Mouse (Mus musculus) macrophage (primary cell): Measurements from ENCODE around the gene Kank3. TPM values are rescaled to one million over a fixed set of nuclear protein-coding genes. Genes with fewer than 3 reads are reported as not detected.

Experiments
- H3K27ac ChIP-seq: fragments of 350-480 bp; formaldehyde crosslinking; 2 replicates; pipeline ENCODE4 v1.9.0; 2021
- H3K36me3 ChIP-seq: fragments of 350-480 bp; formaldehyde crosslinking; 2 replicates; pipeline ENCODE4 v1.9.0; 2021; ENCODE audit errors: inconsistent target
- H3K4me3 ChIP-seq: fragments of 350-480 bp; formaldehyde crosslinking; 2 replicates; pipeline ENCODE4 v1.9.0; 2021; ENCODE audit errors: inconsistent target
- H3K79me2 ChIP-seq: fragments of 350-480 bp; formaldehyde crosslinking; 2 replicates; pipeline ENCODE4 v1.9.0; 2021; ENCODE audit errors: inconsistent target
- WGBS: methylation state at CpG from one replicate; pipeline ENCODE4 v1.1.7; 2026; ENCODE audit warnings: inconsistent platforms; ENCODE audit not compliant: missing documents; 5-methylcytosine and 5-hydroxymethylcytosine counted together
- polyA plus RNA-seq: library from polyadenylated mRNA; stranded (reverse); fragments of 250-400 nt; gene quantifications from 3 replicates; pipeline ENCODE4 v1.2.4, GENCODE M21; 2018; ENCODE audit warnings: inconsistent platforms

Kank3 gene
- polyA plus RNA-seq, 1 experiment from 2014 or later, result 5.5 TPM

DNA sequence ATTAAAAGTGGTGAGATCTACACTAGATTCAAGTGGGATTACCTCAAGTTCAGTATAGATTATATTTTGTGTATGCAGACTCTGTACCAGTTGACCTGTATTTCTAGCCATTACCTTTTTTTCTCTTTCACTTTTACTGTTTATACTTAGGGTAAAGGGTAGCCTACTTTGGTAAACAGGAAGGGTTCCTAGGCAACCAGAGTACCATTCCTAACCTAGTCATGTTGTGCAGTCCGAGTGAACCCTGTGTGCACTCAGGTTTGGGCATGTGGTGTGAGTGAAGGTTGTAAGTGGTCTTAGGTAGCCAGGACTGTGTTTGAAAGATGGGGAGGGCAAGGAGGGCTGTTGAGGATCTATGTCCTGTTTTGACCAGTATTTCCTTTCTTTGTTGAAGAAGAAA, 41.0 kb downstream of the Kank3 start:
- no peaks in the 10 kb centered on the region for H3K36me3 ChIP-seq
- no peak overlapping the region for H3K4me3 ChIP-seq
- H3K27ac ChIP-seq, result no peak overlapping the region
- 0% methylated on average over 1 of the region's 1 CpGs for WGBS
- no peaks in the 10 kb centered on the region for H3K79me2 ChIP-seq

DNA sequence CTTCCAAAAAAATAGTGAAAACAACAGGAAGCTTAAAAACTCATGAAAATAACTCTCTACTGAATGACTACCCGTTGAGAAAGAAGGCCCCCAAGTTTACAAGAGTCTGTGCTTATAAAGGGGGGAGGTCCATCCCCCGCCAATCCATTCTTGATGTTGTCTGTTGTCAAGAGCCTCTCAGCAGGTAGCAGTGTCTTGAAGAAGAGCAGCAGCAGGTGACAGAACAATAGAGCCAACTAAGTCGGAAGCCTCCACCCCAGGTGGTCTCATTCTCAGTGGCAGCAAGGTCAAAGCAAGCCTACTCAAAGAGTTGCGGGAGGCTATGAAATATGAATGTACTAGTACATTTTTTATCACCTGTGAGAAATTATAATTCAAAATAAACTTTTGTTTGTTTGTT, 47.5 kb downstream of the Kank3 start:
- WGBS, result 96% methylated on average over 4 of the region's 4 CpGs
- no peaks in the 10 kb centered on the region for H3K36me3 ChIP-seq
- no peak overlapping the region for H3K27ac ChIP-seq
- H3K4me3 ChIP-seq, result no peak overlapping the region
- no peaks in the 10 kb centered on the region for H3K79me2 ChIP-seq

DNA sequence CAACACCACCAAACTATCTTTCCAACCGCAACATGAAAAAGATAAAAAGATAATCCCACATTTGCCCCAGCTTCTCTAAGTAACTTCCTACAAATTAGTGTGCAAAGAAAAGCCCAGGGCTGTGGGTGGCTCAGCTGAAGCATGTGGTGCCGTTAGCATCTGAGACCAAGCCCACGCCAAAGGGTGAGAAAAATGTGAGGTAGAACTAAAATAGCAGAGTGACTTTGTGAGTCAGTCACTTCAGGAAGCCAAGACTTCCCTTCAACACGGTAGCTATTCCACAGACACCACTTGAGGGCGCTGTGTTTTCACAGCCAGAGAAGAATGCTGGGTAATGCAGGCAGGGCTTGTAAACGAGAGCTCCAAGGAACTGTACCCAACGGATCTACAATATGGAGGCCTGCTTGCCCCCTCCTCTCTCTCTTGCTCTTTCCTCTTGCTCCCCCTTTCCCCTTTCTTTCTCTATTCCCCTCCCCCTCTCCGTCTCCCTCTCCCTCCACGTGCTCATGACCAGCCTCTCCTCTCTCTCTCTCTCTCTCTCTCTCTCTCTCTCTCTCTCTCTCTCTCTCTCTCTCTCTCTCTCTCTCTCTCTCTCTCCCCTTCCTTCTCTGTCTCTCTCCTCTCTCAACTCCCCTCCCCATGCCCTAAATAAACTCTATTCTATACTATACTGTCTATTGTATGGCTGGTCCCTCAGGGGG, 55.2 kb downstream of the Kank3 start:
- WGBS, result 13% methylated on average over 7 of the region's 9 CpGs
- Histone ChIP-seq H3K27ac (no peak overlapping the region), H3K4me3 (no peak overlapping the region), H3K36me3 (no peaks in the 10 kb centered on the region), H3K79me2 (no peaks in the 10 kb centered on the region)

Other genes starting within 250 kb of the Kank3 start
- 26.9 to 33.2 TPM (median 31.8 TPM) in 3 replicates for gene Zfp414, start 181.4 kb upstream of the Kank3 start, polyA plus RNA-seq
- gene Pram1, start 172.5 kb upstream of the Kank3 start, polyA plus RNA-seq, result 1.7 to 7.1 TPM (median 4.6 TPM) in 3 replicates
- 138 to 351 TPM (median 174 TPM) in 3 replicates for gene Hnrnpm, start 123.7 kb upstream of the Kank3 start, polyA plus RNA-seq
- gene March2, start 91.8 kb upstream of the Kank3 start, polyA plus RNA-seq, result 31.4 to 62.1 TPM (median 56.3 TPM) in 3 replicates
- gene Rab11b, start 50.0 kb upstream of the Kank3 start, polyA plus RNA-seq, result 103 to 129 TPM (median 115 TPM) in 3 replicates
- gene Angptl4, start 28.7 kb upstream of the Kank3 start, polyA plus RNA-seq, result 5.8 to 23.0 TPM (median 12.1 TPM) in 3 replicates
- gene Rps28, start 14.0 kb downstream of the Kank3 start, polyA plus RNA-seq, result 746 to 2,425 TPM (median 1,878 TPM) in 3 replicates
- 105 to 236 TPM (median 213 TPM) in 3 replicates for gene Ndufa7, start 14.1 kb downstream of the Kank3 start, polyA plus RNA-seq
- gene Cd320, start 32.6 kb downstream of the Kank3 start, polyA plus RNA-seq, result 2.0 to 5.0 TPM (median 4.1 TPM) in 3 replicates
- gene Gm7029, start 63.3 kb downstream of the Kank3 start, polyA plus RNA-seq, result not detected in 3 replicates
- 1.3 to 6.1 TPM (median 2.3 TPM) in 3 replicates for gene Kifc1, start 80.1 kb downstream of the Kank3 start, polyA plus RNA-seq
- gene Platr17, start 94.6 kb downstream of the Kank3 start, polyA plus RNA-seq, result 1.8 TPM in 1 of 3 replicates, not detected in the others
- 32.1 to 95.9 TPM (median 50.6 TPM) in 3 replicates for gene Daxx, start 98.9 kb downstream of the Kank3 start, polyA plus RNA-seq
- 235 to 575 TPM (median 237 TPM) in 3 replicates for gene Tapbp, start 105.4 kb downstream of the Kank3 start, polyA plus RNA-seq
- 18.2 to 24.0 TPM (median 21.3 TPM) in 3 replicates for gene Zbtb22, start 105.4 kb downstream of the Kank3 start, polyA plus RNA-seq
- 36.9 to 101 TPM (median 53.4 TPM) in 3 replicates for gene Rgl2, start 119.0 kb downstream of the Kank3 start, polyA plus RNA-seq
- gene Pfdn6, start 129.8 kb downstream of the Kank3 start, polyA plus RNA-seq, result 39.8 to 92.0 TPM (median 50.8 TPM) in 3 replicates
- 10.9 to 27.3 TPM (median 11.8 TPM) in 3 replicates for gene Wdr46, start 130.1 kb downstream of the Kank3 start, polyA plus RNA-seq
- 4.0 to 11.7 TPM (median 6.8 TPM) in 3 replicates for gene B3galt4, start 141.0 kb downstream of the Kank3 start, polyA plus RNA-seq
- 30.3 to 39.3 TPM (median 30.5 TPM) in 3 replicates for gene Vps52, start 145.3 kb downstream of the Kank3 start, polyA plus RNA-seq
- 829 to 1,952 TPM (median 1,389 TPM) in 3 replicates for gene Rps18, start 145.5 kb downstream of the Kank3 start, polyA plus RNA-seq
- gene H2-K1, start 189.8 kb downstream of the Kank3 start, polyA plus RNA-seq, result 2,418 to 4,239 TPM (median 2,994 TPM) in 3 replicates
- gene Ring1, start 214.2 kb downstream of the Kank3 start, polyA plus RNA-seq, result 12.0 to 17.2 TPM (median 17.1 TPM) in 3 replicates
- gene H2-Ke6, start 217.5 kb downstream of the Kank3 start, polyA plus RNA-seq, result 28.2 to 38.3 TPM (median 35.6 TPM) in 3 replicates
- 67.7 to 120 TPM (median 117 TPM) in 3 replicates for gene Slc39a7, start 221.2 kb downstream of the Kank3 start, polyA plus RNA-seq
- gene Rxrb, start 221.3 kb downstream of the Kank3 start, polyA plus RNA-seq, result 15.5 to 33.4 TPM (median 20.0 TPM) in 3 replicates
- gene Col11a2, start 228.9 kb downstream of the Kank3 start, polyA plus RNA-seq, result 0.79 to 1.6 TPM (median 1.2 TPM) in 3 replicates